Mouse (Mus musculus) lung, adult 2 months (tissue): ENCODE measurements around the gene Prph2.

ENCODE experiments used
- CTCF ChIP-seq: fragments of 200-500 bp; IDR thresholded peaks from 2 replicates; pipeline ENCODE4 v1.5.1; 2011; ENCODE audit warnings: mild to moderate bottlenecking, low read length, control low read depth; ENCODE audit not compliant: insufficient read depth
- POLR2A ChIP-seq: fragments of 200-500 bp; IDR thresholded peaks from 2 replicates; pipeline ENCODE4 v1.6.1; 2011; ENCODE audit warnings: low read depth, mild to moderate bottlenecking, control low read depth, low read length, borderline replicate concordance; ENCODE audit errors: extremely low read depth

DNA sequence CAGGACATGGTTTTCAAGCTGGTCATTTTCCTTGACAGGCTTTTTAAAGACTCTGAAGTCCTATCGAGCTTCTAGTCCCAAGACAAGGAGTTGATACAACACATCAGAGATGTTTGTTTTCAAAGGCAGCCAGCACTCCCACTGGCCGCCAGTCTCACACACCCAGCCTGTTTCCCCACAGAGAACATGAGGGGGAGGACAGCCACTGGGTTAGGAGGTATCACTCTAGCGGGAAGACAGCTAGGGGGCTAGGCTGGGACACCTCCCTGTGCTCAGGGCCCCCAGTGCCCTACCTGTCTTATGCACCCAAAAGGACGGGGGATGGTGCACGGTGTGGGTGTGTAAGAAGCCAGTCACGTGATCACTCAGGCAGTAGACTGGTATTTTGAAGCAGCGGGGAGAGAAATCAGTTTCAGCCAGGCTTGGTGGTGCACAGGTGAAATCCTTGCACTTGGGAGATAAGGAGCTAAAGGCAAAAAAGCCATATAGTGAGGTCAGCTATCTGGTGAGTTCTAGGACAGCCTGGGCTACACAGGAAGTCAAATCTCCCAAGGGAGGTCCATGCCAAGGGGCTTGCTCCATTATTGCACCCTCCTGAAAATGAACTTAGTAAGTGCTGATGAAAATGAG is 45.6 kb upstream of the Prph2 start:
- TF ChIP-seq CTCF: no peak
- no peak for TF ChIP-seq POLR2A
